Mouse (Mus musculus) MEL-GATA-1-ER (cell line): ENCODE measurements at regions not wholly inside any gene's neighbourhood (a gene's known extent, or its start where the extent isn't known, plus 50 kb on each side); places are given as distances from the start of the nearest gene placed in this dataset.

Experiments used
- DNase-seq: peaks from one replicate; pipeline ENCODE4 v3.0.0-alpha.2; 2012; ENCODE audit warnings: low read depth; ENCODE audit errors: extremely low read depth

DNA sequence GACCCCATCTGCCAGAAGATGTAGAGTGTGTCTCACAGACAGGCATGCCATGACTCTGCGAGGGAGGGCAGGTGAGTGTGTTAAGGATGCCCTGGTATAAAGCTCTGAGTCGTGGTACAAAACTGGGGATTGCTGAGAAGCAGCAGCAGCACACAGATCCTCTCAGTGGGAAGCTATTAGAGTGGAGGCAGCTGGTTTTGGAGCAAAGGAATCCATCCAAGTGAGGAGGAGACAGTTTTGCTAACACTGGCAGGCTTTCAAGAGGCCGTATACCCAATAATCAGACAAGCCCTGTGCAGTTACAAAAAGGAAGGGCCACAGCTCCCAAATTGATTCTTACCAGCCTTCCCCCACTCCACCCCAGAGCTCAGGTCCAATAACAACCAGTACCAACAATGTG is 170.4 kb upstream of the AI593442 start:
- no peak for DNase-seq

DNA sequence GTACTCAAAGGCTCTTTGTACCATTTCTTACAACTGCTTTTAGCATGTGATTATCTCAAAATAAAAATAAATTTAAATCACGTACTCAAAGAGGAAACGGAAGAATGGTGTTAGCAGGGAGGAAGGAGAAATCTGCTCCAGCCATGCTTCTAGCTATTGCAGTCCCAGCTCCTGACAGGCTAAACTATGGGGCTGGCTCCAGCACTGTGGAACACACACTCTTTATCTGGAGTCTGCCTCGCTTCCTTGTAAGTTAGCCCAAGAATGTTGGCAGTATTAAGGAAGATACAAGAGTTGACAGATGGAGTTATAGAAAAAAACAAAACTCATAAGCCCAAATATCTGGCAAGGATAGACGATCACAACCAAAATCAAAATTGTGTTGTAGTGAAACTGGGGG is 161.5 kb upstream of the AI593442 start:
- DNase-seq, result no peak

- DNase-seq, result no peak
Measured at GRCm38 (mm10) chr9:52839996-52840395, 160.4 kb upstream of the AI593442 start.

GRCm38 (mm10) chr9:52836151-52836630 is 156.6 kb upstream of the AI593442 start:
- no peak for DNase-seq

- DNase-seq, result no peak
Measured at GRCm38 (mm10) chr9:52835481-52836150, 156.0 kb upstream of the AI593442 start.

DNA sequence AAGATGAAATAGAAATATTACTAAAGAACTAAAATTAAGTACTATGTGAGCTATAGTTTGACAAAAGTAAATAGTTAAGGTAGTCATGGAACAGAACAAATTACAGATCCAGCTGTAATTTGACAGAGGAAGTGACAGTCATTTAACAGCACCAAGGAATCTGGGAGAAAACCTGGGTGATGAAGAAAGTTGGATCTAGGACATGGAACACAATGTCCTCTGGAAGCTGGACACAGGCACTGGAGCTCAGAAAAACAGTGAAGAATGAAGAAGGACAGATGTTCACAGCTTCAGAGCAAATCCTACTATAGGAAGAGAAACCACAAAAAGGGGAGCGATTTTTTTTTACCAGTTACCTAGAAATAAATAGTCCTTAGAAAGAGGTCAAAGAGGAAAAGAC is 147.2 kb upstream of the AI593442 start:
- no peak for DNase-seq

DNA sequence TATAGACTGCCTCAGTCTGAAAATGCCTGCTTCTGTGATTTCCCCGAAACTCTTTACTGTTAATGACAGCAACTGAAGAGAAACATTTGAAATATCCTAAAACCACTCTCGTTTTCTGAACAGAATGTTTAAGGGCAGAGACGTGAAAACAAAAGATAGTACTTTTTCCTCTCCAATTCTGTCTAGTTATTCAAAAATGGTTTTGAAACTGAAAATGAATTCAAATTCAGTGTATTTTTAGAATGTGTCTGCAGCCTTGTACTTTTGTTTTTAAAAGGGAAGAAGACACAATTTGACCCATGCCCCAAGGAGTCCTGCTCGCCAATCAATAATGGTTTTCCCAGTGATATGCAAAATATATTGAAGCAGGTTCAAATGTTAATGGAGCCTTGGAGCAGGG is 136.7 kb upstream of the AI593442 start:
- DNase-seq, result no peak

DNA sequence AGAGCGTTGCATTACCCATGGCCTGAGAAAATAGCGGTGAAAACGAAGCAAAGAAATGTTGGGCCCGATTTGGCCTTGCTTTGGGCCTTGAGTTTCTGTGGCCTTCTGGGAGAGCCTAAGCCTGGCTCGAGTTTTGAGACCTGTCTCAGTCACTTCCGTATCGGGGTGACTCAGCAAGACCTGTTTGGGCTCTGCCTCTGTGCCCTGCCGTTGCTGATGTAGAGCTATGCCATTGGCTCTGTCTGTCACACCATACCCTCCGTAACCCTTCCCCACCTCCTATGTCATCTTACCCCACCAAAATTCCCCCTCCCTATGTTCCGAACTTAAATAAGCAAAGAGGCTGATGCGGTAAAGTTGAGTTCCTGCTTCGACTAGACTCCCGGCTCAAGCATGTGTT is 123.4 kb upstream of the AI593442 start:
- DNase-seq, result no peak

DNA sequence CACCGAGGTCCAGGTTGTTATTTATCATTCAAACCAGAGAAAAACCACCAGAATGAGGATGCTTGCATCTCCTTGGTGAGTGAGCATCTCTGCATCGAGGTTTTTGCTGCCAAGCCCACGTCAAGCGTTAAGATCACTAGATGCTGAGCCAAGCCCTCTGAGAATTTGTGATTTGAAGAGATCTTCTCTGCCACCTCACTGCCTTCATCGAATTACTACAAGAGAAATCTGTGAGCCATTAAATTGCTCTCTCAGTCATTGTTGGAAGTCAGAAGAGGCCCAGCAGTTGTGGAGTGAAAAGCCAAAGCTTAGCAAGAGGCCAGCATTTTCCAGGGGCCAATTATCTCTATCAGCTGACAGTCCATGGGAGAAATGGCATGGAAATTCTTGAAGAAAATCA is 122.2 kb upstream of the AI593442 start:
- no peak for DNase-seq

GRCm38 (mm10) chr9:52800476-52800875 is 120.9 kb upstream of the AI593442 start:
- no peak for DNase-seq

- DNase-seq, result no peak
Measured at GRCm38 (mm10) chr9:52792596-52792995, 113.0 kb upstream of the AI593442 start.

- no peak for DNase-seq
Measured at GRCm38 (mm10) chr9:52782520-52782919, 102.9 kb upstream of the AI593442 start.

- DNase-seq, result no peak
Measured at GRCm38 (mm10) chr9:52776542-52776941, 97.0 kb upstream of the AI593442 start.

DNA sequence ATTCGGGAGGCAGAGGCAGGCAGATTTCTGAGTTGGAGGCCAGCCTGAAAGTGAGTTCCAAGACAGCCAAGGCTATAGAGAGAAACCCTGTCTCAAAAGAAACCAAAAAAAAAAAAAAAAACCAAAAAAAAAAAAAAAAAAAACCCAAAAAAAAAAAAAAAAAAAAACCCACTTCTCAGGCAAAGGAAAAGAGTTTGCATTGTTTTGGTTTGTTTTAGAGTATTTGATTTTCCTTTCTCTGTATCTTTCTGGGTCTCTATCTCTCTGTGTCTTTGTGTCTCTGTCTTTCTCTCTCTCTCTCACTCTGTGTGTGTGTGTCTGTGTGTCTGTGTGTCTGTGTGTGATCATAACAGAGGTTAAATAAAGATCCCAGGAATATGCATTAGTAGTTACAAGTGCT is 95.7 kb upstream of the AI593442 start:
- DNase-seq, result no peak

DNA sequence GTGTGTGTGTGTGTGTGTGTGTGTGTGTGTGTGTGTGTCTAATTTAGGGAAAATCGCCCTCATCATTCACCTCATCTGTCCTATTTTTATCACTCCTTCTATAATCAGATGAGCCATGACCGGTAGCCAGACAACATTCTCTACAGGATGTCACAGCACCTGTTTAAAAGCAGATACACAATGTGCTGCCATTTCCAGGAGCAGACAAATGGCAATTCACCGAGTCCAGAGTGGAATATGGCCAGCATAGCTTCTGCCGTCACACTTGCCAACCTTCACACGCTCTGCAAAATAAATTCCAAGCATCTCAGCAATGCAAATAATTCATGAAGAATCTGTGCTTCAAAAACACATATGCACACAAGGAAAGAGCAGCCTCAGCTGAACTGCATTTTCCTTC is 88.5 kb upstream of the AI593442 start:
- no peak for DNase-seq

DNA sequence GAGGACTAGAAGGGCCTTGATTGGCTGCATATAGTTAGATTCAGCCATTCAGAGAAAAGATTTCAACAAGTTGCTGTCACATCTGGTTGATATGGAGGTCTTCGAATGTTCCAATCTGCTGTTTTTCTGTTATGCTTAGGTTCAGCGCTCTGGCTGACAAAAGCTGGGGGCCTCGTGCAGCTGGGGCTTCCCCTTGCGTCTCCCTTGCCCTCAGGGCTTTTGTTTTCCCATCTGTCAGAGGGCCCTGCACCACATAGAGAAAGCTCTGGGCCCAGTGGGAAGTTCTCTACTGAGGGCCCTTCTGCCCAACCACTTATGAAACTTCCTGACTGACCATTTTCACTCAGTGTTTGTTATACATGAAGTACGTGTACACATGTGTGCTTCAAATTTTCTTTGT is 86.2 kb upstream of the AI593442 start:
- DNase-seq, result no peak

GRCm38 (mm10) chr9:52762836-52763235 is 83.3 kb upstream of the AI593442 start:
- DNase-seq, result no peak

DNA sequence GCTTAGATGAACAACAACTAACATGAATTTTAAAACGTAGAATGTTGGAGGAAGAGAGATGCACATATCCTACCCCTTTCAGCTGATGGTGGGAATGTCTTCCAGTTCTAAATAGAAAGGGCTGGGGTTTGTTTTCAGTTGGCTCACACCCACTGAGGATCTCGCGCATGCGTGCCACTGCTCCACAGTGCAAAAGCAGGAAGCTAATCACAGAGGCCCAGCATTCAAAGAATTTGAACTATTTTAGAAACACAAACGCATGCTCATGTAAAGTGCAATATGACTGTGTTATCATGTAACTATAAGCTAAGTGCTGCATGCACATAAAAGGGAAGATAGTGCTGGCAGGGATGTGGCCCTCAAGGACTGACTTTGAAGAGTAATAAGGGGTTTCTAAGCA is 81.7 kb upstream of the AI593442 start:
- DNase-seq, result no peak

DNA sequence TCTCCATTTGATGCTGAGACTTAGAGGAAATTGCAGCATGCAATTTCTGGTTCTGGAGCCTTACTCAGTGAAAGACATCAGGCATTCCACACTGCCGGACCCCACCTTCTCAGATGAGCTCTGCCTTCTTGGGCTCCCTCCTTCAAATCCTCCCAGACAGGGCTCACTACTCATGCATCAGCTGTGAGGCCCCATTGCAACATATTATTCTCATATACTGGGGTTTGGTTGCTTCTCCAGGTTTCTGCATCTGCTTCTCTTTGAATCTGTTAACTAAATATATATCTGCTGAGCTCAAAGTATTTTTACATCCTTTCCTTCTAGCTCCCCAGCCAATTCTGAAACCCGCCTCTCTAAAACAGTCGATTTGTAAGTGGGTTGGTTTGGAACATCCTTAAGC is 68.8 kb upstream of the AI593442 start:
- DNase-seq, result no peak

DNA sequence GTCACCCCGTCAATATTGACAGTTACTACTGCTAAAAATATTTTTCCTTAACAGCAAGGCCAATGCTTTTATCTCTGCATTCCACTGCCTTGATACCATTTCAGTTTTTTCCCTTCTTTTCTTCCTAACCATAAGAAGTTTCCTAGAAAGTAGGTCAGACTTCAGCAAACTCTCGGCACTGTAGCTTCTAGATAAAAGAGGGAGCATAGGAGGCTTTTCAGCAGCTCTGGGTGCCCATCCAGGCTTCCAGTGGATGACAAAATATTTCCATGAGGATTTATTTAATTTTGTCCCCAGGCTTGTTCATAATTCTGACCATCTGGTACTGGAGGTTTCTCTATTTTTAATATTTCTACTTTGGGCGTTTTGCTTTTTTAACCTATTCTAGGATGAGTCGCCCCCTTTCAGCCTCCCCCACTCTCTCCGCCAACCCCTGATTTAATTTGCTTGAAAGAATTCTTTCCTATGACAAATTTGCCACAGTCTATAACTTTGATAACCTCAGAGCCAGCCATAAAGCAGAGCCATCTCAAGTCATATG is 59.0 kb upstream of the AI593442 start:
- no peak for DNase-seq
